Mouse (Mus musculus) heart, adult 2 months (tissue): ENCODE measurements around the gene Shld2. TPM values are rescaled to one million over a fixed set of nuclear protein-coding genes. Genes with fewer than 3 reads are reported as not detected.
A peak's percentile ranks its signal among the peaks of the same experiment; 100 is the strongest.

ENCODE experiments used
- DNase-seq, 2 experiments: peaks; one replicate each; pipeline ENCODE4 v3.0.0; 2021
- H3K27ac ChIP-seq: fragments of 200-600 bp; 2 replicates; pipeline ENCODE4 v1.8.1; 2022
- H3K27me3 ChIP-seq: fragments of 200-500 bp; 2 replicates; pipeline ENCODE4 v1.6.1; 2012; ENCODE audit warnings: mild to moderate bottlenecking, low read length, inconsistent platforms, mixed read lengths; ENCODE audit not compliant: control insufficient read depth, insufficient read depth
- H3K36me3 ChIP-seq: fragments of 200-500 bp; 2 replicates; pipeline ENCODE4 v1.6.1; 2012; ENCODE audit warnings: low read length, inconsistent platforms; ENCODE audit not compliant: control insufficient read depth, insufficient read depth
- H3K4me1 ChIP-seq: fragments of 200-500 bp; 2 replicates; pipeline ENCODE4 v1.6.1; 2011; ENCODE audit warnings: low read length; ENCODE audit not compliant: control insufficient read depth, insufficient read depth
- H3K4me3 ChIP-seq: fragments of 200-600 bp; 2 replicates; pipeline ENCODE4 v1.8.1; 2022
- H3K79me2 ChIP-seq: fragments of 200-500 bp; replicated peaks from 2 replicates; pipeline ENCODE4 v1.6.1; 2012; ENCODE audit warnings: mild to moderate bottlenecking, inconsistent platforms, low read length, moderate library complexity, mixed read lengths; ENCODE audit not compliant: control insufficient read depth, insufficient read depth
- H3K9ac ChIP-seq: fragments of 200-500 bp; 2 replicates; pipeline ENCODE4 v1.6.1; 2012; ENCODE audit warnings: low read depth, mild to moderate bottlenecking, control low read depth, inconsistent platforms, low read length, mixed read lengths
- CTCF ChIP-seq: fragments of 200-600 bp; IDR thresholded peaks from 2 replicates; pipeline ENCODE4 v1.8.1; 2022; ENCODE audit warnings: antibody characterized with exemption, mild to moderate bottlenecking, moderate library complexity
- EP300 ChIP-seq: fragments of 200-500 bp; IDR thresholded peaks from 2 replicates; pipeline ENCODE4 v1.6.1; 2011; ENCODE audit warnings: low read depth, low read length, control low read depth; ENCODE audit not compliant: insufficient read depth
- POLR2A ChIP-seq: fragments of 200-500 bp; IDR thresholded peaks from 2 replicates; pipeline ENCODE4 v1.6.1; 2011; ENCODE audit warnings: mild to moderate bottlenecking, low read depth, low read length, control low read depth; ENCODE audit not compliant: insufficient read depth
- WGBS: fragments of 180-500 bp; shearing (Covaris S2); methylation state at CpG from one replicate; pipeline ENCODE4 v1.1.7; 2018; 5-methylcytosine and 5-hydroxymethylcytosine counted together
- intact Hi-C: fragments of 180-260 bp; cut with DNase I; formaldehyde crosslinking; loops from one replicate; pipeline ENCODE4 v1.15.1; 2025
- polyA plus RNA-seq: library from polyadenylated mRNA; depleted of rRNA; stranded (reverse); fragments of >200 nt; gene quantifications from 2 replicates; pipeline ENCODE4 v1.2.3, GENCODE M21; 2012
- total RNA-seq, 2 experiments: library from RNA; stranded (reverse); gene quantifications; 2 replicates each; pipeline ENCODE4 v1.2.3; 2021

Shld2 gene
- total and polyA plus RNA-seq, 3 experiments: 2.4 to 9.9 (median 7.8) TPM

DNA sequence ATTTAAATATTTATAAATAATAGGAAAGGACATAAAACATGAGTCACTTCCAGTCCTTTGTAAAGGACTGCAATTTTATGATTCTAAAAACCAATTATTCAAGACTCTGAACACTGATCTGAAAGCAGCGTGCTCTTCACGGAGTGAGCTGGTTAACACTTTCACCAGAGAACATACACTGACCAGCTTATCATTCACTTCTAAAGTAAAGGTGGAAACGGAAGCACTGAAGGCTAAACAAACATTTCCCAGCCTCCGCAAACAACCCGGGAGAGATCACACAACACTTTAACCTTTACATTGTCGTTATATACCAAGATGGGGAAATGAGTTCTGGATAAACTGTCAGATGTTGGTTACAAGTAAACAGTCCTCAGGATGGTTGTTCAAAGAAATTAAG lies 69.6 kb downstream of the Shld2 start:
- DNase-seq: no peak

DNA sequence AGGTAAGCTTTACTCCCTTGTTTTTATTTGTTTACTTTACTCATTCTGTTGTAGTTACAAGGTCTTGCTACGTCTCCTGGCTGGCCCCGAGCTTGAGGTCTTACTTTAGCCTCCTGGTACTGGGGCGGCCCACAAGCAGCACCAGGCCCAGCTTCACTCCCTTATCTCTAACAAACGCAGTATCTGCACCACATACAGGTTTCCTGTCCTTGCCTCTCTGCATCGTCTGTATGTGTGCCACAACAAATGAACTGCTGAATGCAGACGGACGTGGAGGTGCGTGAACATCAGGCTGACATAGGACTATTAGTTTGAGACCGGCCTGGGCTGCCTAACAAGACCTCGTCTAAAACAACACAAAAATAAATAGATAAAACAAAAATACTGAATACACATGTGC lies 70.0 kb downstream of the Shld2 start:
- intact Hi-C loops: no loop called here
- TF ChIP-seq CTCF (no peak), EP300 (no peak), POLR2A (no peak)

More for the DNA sequence above, 69.6 kb downstream of the Shld2 start:
- Histone ChIP-seq H3K27me3 (no peaks in the 10 kb centered on the region), H3K4me1 (no peaks in the 10 kb centered on the region), H3K27ac (no peak overlapping the region), H3K9ac (no peak overlapping the region), H3K36me3 (no peaks in the 10 kb centered on the region), H3K79me2 (no peaks in the 10 kb centered on the region), H3K4me3 (no peak overlapping the region)
- intact Hi-C loops: no loop called here
- 59% methylated on average over 6 of the region's 6 CpGs for WGBS
- TF ChIP-seq EP300 (no peak), POLR2A (no peak), CTCF (no peak)

DNA sequence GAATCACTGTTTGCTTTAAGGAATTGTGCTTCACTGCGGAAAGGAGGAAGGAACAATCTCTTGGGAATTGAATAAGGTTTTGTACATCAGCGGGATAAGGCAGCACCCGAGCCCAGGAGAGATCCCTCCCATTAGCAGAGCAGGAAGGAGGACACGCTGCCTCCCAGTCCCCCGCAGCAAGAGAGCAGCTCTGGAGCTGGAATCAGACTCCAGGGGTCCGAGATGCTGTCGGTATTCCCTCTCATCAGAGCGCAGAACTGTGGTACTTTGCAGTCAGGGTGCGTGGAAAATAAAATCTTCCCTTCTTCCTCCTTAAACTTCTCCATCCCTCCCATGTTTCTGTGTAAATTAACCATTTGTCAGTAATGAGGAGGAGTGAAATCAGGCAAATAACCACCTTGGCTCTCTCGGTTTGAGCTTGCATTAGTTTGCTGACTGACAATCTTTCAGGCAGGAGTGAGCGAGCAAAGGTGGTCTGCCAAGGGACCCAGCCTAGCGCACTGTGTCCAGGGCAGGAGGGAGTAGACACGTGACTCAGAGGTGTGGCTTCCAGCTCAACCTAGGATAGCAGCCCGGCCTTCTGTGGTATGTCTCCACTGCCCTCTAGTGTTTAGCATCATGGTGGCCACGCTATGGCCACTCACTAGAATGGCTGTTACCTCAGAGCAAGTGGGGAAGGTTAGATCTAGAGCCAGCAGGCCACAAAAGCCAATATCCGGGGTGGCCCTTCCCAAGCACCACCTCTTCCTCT lies 75.5 kb downstream of the Shld2 start:
- WGBS: 9% methylated on average over 16 of the region's 16 CpGs
- Histone ChIP-seq H3K4me1 (no peaks in the 10 kb centered on the region), H3K9ac (peak overlapping the region; percentile 21), H3K4me3 (peak overlapping the region; percentile 29; the same call in 1 of the 2 replicates), H3K27ac (no peak overlapping the region), H3K27me3 (no peaks in the 10 kb centered on the region), H3K79me2 (no peaks in the 10 kb centered on the region), H3K36me3 (no peaks in the 10 kb centered on the region)
- intact Hi-C loops: loop anchor here (1.0 kb wide), 2 partner anchors 46 to 155 kb away; no protein-coding TSS in a partner anchor
- TF ChIP-seq CTCF (peak; percentile 90), EP300 (peak; percentile 86; the same call in 1 of the 2 replicates), POLR2A (no peak)
- peak; percentile 57 to 70 for DNase-seq

More for the DNA sequence above, 70.0 kb downstream of the Shld2 start:
- Histone ChIP-seq H3K36me3 (no peaks in the 10 kb centered on the region), H3K4me3 (no peak overlapping the region), H3K27me3 (no peaks in the 10 kb centered on the region), H3K79me2 (no peaks in the 10 kb centered on the region), H3K4me1 (no peaks in the 10 kb centered on the region), H3K27ac (no peak overlapping the region), H3K9ac (no peak overlapping the region)
- DNase-seq: no peak
- WGBS: 66% methylated on average over 10 of the region's 10 CpGs

DNA sequence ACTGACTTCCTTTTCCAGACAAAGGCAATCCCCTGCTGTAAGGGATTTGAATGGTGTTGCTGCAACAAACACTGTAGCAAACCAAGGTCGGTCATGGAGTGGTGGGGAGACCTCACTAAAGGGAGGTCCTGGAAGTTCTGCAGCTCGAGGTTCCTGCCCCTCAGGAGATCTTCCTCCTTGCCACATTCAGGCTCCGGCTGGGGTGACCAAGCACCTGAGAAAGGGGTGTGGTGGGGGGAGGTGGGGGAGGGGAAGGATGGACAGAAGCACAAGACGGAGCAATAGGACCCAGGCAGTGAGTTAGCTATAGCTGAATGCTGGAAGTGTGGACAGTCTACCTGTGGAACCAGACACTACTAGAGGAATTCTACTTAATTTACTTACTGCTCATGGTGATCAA lies 76.4 kb downstream of the Shld2 start:
- H3K4me1 ChIP-seq: no peaks in the 10 kb centered on the region
- no peaks in the 10 kb centered on the region for H3K27me3 ChIP-seq
- H3K79me2 ChIP-seq: no peaks in the 10 kb centered on the region
- no peaks in the 10 kb centered on the region for H3K36me3 ChIP-seq
- intact Hi-C loops: no loop called here
- H3K4me3 ChIP-seq: no peak overlapping the region
- no peak overlapping the region for H3K27ac ChIP-seq
- H3K9ac ChIP-seq: no peak overlapping the region
- 86% methylated on average over 4 of the region's 4 CpGs for WGBS
- no peak for DNase-seq
- TF ChIP-seq POLR2A (no peak), CTCF (no peak), EP300 (no peak)

DNA sequence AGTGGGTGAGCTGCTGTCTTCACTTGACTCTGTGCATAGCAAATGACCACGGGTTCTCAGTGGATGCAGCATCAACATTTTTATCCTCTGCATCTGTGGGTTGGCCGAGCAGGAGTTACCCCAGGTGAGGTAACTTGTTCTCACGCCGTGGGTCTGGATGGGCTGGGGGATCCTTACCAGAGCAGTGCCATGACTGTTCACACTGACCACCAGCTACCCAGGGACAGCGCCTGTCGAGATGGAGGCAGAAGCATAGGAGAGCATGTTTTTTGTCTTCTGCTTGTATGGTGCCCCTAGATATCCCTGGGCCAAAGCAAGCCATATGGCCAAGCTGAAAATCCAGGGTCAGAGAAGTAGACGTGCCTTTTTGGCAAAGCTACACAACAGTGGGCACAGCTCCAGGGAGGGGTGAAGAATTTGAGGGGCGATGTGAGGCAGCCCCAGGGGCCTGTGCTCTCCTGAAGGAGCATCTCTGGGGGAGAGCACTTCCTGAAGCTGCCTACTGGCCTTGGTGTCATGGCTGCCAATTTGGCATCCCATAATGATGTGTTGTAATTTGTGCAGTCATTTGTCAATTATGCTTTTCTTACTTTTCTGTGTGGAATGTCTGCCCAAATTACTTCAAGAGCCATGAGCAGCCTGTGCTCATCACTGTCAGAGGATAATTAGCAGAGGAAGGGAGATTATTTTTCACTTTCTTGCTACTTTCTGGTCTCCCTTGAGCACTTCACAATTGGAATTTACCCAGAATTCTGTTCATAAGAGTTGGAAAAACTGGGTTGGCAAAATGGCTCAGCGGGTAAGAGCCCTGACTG lies 77.2 kb downstream of the Shld2 start:
- intact Hi-C loops: no loop called here
- no peaks in the 10 kb centered on the region for H3K4me1 ChIP-seq
- H3K27me3 ChIP-seq: no peaks in the 10 kb centered on the region
- no peak overlapping the region for H3K9ac ChIP-seq
- no peaks in the 10 kb centered on the region for H3K79me2 ChIP-seq
- H3K27ac ChIP-seq: no peak overlapping the region
- no peak overlapping the region for H3K4me3 ChIP-seq
- DNase-seq: no peak
- H3K36me3 ChIP-seq: no peaks in the 10 kb centered on the region
- TF ChIP-seq POLR2A (no peak), CTCF (no peak), EP300 (no peak)
- 85% methylated on average over 9 of the region's 9 CpGs for WGBS

DNA sequence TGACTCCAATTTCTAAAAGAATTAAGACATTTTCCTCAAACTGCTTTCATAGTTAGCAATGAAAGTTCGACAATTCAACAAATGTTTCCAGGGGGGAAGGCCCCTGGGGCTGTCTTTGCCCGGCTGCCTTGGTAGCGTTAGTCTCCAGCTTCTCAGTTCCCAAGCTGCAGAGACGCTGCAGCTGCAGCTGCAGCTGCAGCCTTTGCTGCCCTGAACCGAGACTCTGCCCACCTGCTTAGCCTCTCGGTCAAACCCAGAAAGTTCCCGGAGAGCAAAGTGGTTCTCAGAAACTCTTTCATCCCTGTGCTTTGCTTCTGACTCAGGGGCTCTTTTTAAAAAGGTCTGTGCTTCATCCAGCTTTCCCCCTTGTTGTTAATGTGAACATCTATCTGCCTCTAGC lies 78.0 kb downstream of the Shld2 start:
- no peak for DNase-seq
- no peaks in the 10 kb centered on the region for H3K79me2 ChIP-seq
- H3K4me3 ChIP-seq: no peak overlapping the region
- WGBS: 84% methylated on average over 7 of the region's 7 CpGs
- H3K36me3 ChIP-seq: no peaks in the 10 kb centered on the region
- TF ChIP-seq EP300 (no peak), CTCF (no peak), POLR2A (no peak)
- H3K4me1 ChIP-seq: no peaks in the 10 kb centered on the region
- no peaks in the 10 kb centered on the region for H3K27me3 ChIP-seq
- H3K27ac ChIP-seq: no peak overlapping the region
- H3K9ac ChIP-seq: no peak overlapping the region
- intact Hi-C loops: no loop called here
